Comparison of ENCODE assay signal across 16 mouse cellular contexts in the genomic region with DNA sequence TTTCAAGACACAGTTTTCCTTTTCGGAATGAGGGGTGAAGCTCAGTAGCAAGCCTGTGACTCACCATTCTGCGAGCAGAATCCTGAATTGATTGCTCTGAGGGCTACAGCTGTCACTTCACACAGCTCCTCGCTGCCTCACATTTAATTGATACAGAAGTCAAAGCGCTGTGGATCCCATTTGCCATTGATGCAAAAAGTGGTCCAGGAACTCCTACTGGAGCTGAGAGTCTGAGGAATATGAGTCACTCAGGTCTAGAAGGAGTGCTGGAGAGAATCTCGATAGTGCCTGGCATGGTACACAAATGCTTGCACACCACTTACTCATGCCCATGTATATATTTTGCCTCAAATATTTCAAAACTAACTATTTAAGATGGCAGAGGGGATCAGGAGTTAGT.
DNase-seq lines count a peak whose midpoint lies in the region.
"Had no signal": no experiment of that assay in that cellular context is flagged by ENCODE, and none has a peak within 500 bp of the region (broad histone marks: within the 10 kb centered on the region; RNA-seq: fewer than 3 reads in every experiment).

No protein-coding gene starts in this region.

- DNase-seq in layer of hippocampus, adult 9-11 months = peak; percentile 29
- DNase-seq in layer of hippocampus, postnatal 36 days = no peak
- peak; percentile 34 for DNase-seq in right cerebral cortex, adult 18-20 months
- DNase-seq in right cerebral cortex, postnatal 4 days = no peak
- DNase-seq in frontal cortex, adult 2 months (ENCODE audit: extremely low spot score in 1 of 2, low spot score in 1 of 2) = peak; percentile 12 to 47
- peak; percentile 31 for DNase-seq in telencephalon, adult 2 months (ENCODE audit: low read depth, low spot score)
- no peak for DNase-seq in retina, postnatal 1 day
- DNase-seq: adrenal gland, adult 2 months; adrenal gland, postnatal 25 days; cerebellum, adult 2 months; cerebellum, postnatal 10 days; forebrain, postnatal 0 days; gastrocnemius, postnatal 10 days; heart, adult 18-20 months; heart, postnatal 10 days; heart, postnatal 4 days had no signal

Comparison
In these comparisons a context has a peak if more than half of its experiments do, and no peak if none do; other contexts are left out.
1. DNase-seq: peak in layer of hippocampus, adult 9-11 months (single experiment), right cerebral cortex, adult 18-20 months (single experiment), frontal cortex, adult 2 months (2 of 2) and telencephalon, adult 2 months (single experiment); none in layer of hippocampus, postnatal 36 days (0 of 2), right cerebral cortex, postnatal 4 days (single experiment) and retina, postnatal 1 day (single experiment).